Mouse (Mus musculus) MN1 (cell line): Measurements from ENCODE around the gene Gng7.
"Not testable (repeated sequence)": the region's sequence is repeated elsewhere in the genome, so short reads cannot be mapped to it uniquely, and the experiment has no call there.

Experiments
- DNase-seq: peaks from one replicate; pipeline ENCODE4 v3.0.0-alpha.2; 2016; ENCODE audit warnings: low spot score

Gene Gng7

GRCm38 (mm10) chr10:80994621-80995020 is 20.1 kb downstream of the Gng7 start:
- no peak for DNase-seq

DNA sequence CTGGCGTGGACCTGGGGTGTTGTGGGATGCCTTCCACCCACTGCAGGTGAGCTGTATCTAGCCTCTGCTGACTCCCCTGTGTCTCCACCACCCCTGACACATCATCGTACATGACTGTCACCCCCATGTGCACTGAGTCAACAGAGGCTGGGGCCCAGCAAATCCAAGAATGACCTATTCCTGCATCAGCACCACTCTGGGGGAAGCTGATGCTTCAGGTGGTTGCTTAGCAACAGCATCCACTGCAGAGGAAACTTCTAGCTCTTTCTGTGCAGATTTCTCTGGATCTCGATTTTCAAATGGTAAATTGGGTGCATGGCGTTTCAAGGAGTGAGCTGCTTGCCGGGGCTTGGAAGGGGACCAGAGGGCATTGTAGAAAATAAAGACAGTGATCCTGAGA is 21.5 kb downstream of the Gng7 start:
- DNase-seq = no peak

- DNase-seq = no peak
These were observed 22.8 kb downstream of the Gng7 start for GRCm38 (mm10) chr10:80991945-80992344.

DNA sequence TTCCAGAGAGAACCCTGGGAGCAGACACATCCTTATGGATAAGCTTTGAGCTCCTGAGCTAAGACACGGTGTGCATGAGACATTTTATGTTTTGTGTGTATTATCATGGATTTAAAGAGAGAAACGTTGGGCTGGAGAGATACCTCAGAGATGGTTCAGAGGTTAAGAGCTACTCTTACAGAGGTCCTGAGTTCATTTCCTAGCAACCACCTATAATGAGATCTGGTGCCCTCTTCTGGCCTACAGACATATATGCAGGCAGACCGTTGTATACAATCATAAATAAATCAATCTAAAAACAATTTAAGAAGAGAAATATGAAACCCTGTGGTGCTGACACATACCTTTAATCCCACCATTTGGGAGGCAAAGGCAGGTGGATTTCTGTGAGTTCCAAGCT is 23.7 kb downstream of the Gng7 start:
- no peak for DNase-seq

- DNase-seq = no peak
These were observed 24.3 kb downstream of the Gng7 start for GRCm38 (mm10) chr10:80990406-80990805.

GRCm38 (mm10) chr10:80989854-80990253 is 24.9 kb downstream of the Gng7 start:
- not testable (repeated sequence) for DNase-seq

DNA sequence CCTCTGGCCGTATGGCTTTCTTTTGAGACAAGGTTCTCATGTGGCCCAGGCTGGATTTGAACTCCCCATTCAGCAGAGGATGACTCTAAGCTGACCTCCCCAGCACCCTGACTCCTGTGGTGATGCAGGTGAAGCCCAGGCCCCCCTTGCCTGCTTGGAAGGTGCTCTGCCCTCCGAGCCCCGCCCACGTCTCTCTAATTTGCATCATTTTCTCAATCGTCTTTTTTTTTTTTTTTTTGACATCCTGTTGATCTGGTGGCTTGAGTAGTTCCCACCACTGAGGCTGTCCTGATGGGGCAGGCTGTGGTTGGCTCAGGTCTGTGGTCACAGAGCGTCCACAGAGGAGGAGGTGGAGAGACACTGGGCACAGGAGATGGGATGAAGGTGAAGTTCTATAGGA is 25.3 kb downstream of the Gng7 start:
- no peak for DNase-seq

- DNase-seq = peak; percentile 89
These were observed 26.9 kb downstream of the Gng7 start for GRCm38 (mm10) chr10:80987709-80988441.

GRCm38 (mm10) chr10:80986754-80987153 is 28.0 kb downstream of the Gng7 start:
- no peak for DNase-seq

DNA sequence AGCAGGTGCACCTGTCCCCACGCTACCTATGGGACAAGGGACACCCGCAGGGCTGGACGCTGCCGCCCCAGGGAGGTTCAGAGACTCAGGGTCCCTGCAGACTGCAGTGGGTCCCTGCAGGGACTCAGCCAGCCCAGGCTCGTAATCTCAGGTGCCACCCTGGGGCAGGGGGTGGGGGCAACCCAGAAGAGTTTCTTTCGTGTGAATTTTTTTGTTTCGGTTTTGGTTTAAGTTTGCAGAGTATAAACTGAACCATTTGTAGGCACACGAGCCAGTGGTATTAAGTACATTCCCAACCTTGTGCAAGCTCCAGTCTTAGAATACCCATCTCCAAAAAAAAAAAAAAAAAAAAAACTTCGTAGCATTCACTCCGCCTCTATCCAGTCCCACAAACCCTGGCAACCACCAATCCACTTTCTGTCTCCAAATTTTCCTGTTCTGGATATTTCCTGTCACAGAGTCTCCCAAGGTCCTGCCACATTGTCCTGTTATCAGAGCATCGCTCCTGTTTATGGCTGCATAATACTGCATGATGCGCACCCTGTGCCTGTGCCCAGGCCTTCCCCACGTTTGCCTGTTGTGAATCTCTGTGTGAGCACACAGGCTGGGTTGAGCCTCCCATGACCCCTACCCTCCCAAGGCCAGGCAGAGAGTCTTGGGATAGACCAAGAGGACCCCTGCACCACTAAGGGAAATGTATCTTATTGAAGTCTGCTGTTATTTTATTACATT is 28.6 kb downstream of the Gng7 start:
- DNase-seq = no peak

GRCm38 (mm10) chr10:80985241-80985969 is 29.3 kb downstream of the Gng7 start:
- peak; percentile 49 for DNase-seq

- no peak for DNase-seq
These were observed 30.5 kb downstream of the Gng7 start for GRCm38 (mm10) chr10:80984223-80984622.

- no peak for DNase-seq
These were observed 32.4 kb downstream of the Gng7 start for GRCm38 (mm10) chr10:80982381-80982780.

DNA sequence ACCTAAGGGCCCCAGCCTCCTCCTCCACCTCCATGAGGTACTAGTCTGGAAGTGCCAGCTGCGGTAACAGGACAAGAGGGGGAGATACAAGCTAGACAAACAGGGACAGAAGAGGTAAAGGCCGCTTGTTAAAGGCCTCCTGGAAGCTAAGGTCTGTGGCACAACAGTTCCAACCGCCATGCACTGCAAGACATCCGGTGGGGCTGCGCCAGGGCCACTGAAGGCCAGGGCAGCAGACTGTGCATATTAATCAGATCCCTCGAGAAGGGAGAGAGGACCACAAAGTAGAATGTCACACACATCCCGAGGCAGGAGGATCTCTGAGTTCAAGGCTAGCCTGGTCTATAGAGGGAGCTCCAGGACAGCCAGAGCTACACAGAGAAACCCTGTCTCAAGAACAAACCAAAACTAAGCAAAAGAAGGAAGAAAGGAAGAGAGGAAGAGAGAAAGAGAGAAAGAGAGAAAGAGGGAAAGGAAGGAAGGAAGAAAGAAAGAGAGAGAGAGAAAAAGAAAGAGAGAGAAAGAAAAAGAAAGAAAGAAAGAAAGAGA is 33.1 kb downstream of the Gng7 start:
- DNase-seq = no peak

DNA sequence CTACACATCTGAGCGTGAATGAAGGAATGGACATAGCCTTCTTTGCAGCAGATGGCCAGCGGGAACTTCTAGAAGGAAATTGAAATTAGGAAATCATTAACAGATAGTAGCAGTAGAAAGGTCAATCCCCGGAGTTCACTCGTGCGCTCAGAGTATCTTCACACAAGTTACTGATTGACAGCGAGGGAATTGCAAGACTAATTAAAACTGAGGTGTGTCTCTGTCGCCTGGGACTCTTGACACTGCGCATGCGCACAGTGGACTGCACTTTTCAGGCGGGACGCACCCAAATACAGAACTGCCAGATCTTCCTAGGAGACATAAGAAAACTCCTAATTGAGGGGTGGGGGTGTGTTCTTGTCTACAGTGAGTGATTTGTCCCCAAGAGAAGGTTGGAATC is 39.3 kb downstream of the Gng7 start:
- no peak for DNase-seq

DNA sequence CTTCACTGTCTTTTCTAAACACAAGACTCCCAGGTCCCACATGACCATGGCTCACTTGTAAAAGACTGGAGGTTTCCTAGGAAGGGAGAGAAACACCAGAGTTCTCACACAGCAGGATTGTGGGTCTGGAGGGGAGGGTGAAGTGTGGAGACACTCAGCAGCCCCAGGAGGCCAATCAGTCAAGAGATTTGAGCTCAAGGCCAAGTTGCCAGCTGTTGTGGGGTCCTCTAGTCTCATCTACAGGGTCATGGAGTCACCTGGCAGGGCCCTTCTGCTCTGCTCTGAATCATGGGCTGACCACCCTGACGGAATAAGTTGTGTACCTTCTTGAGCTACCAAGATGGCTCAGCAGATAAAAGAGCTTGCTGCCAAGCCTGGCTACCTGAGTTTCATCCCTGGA is 41.0 kb downstream of the Gng7 start:
- no peak for DNase-seq

- DNase-seq = peak; percentile 34
These were observed 42.4 kb downstream of the Gng7 start for GRCm38 (mm10) chr10:80972071-80972987.

DNA sequence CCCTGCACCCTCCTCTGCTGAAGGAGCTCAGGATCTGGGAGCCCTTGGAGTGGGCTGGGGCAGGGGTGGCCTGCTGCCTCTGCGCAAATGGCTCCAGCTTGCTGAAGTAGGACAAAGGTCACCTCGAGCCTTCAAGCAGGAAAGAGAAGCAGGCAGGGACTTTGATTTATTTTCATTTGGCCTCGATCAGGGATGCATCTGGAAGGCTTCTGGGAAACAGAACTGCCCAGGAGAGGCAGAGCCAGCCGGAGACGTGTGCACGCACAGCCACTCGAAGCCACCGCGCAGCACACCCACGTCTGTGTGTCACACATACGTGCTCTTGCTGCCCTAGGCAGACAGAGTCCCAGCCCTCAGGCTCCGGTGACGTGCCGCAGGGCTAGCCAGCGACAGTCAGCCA is 43.2 kb downstream of the Gng7 start:
- DNase-seq = no peak

GRCm38 (mm10) chr10:80970159-80970558 is 44.6 kb downstream of the Gng7 start:
- DNase-seq = no peak

GRCm38 (mm10) chr10:80969298-80969697 is 45.4 kb downstream of the Gng7 start:
- no peak for DNase-seq

- no peak for DNase-seq
These were observed 46.6 kb downstream of the Gng7 start for GRCm38 (mm10) chr10:80968106-80968505.
